Mouse (Mus musculus) cerebellum, adult 9-11 months (tissue): Measurements from ENCODE around the gene Duox1.

Experiments used
- DNase-seq: peaks from one replicate; pipeline ENCODE4 v3.0.0; 2022

The Duox1 gene

GRCm38 (mm10) chr2:122356187-122356586 lies 40.7 kb downstream of the Duox1 start:
- peak; percentile 54 for DNase-seq

GRCm38 (mm10) chr2:122360310-122360709 lies 44.8 kb downstream of the Duox1 start:
- DNase-seq: peak; percentile 37

GRCm38 (mm10) chr2:122361181-122361580 lies 45.7 kb downstream of the Duox1 start:
- peak; percentile 28 for DNase-seq

- DNase-seq: peak; percentile 87
Measured at GRCm38 (mm10) chr2:122361868-122362621, 46.6 kb downstream of the Duox1 start.

GRCm38 (mm10) chr2:122362622-122363523 lies 47.4 kb downstream of the Duox1 start:
- peak; percentile 61 for DNase-seq

- DNase-seq: peak; percentile 50
Measured at GRCm38 (mm10) chr2:122364352-122364944, 49.0 kb downstream of the Duox1 start.

- DNase-seq: peak; percentile 73
Measured at GRCm38 (mm10) chr2:122365244-122365866, 49.9 kb downstream of the Duox1 start.

GRCm38 (mm10) chr2:122366039-122366438 lies 50.6 kb downstream of the Duox1 start:
- peak; percentile 99 for DNase-seq

- peak; percentile 86 for DNase-seq
Measured at GRCm38 (mm10) chr2:122366706-122367105, 51.2 kb downstream of the Duox1 start.

- DNase-seq: peak; percentile 90
Measured at GRCm38 (mm10) chr2:122367181-122367580, 51.7 kb downstream of the Duox1 start.

GRCm38 (mm10) chr2:122367701-122368080 lies 52.2 kb downstream of the Duox1 start:
- DNase-seq: peak; percentile 68

GRCm38 (mm10) chr2:122368081-122368971 lies 52.9 kb downstream of the Duox1 start:
- DNase-seq: peak; percentile 81

GRCm38 (mm10) chr2:122368995-122369739 lies 53.7 kb downstream of the Duox1 start, which contains the start of gene Shf:
Shf (minus strand) TSS chr2:122369162.
- peak; percentile 94 for DNase-seq

GRCm38 (mm10) chr2:122370101-122370750 lies 54.8 kb downstream of the Duox1 start:
- DNase-seq: peak; percentile 59

GRCm38 (mm10) chr2:122372067-122372466 lies 56.6 kb downstream of the Duox1 start:
- peak; percentile 15 for DNase-seq

GRCm38 (mm10) chr2:122372541-122372940 lies 57.1 kb downstream of the Duox1 start:
- no peak for DNase-seq

- DNase-seq: peak; percentile 35
Measured at GRCm38 (mm10) chr2:122374012-122374411, 58.5 kb downstream of the Duox1 start.

- DNase-seq: peak; percentile 57
Measured at GRCm38 (mm10) chr2:122374666-122375331, 59.3 kb downstream of the Duox1 start.

- peak; percentile 98 for DNase-seq
Measured at GRCm38 (mm10) chr2:122375391-122375991, 60.0 kb downstream of the Duox1 start.
